Mouse (Mus musculus) liver, postnatal 0 days (tissue): Measurements from ENCODE around the gene Fahd1. TPM values are rescaled to one million over a fixed set of nuclear protein-coding genes. Genes with fewer than 3 reads are reported as not detected.

Experiments used
- ATAC-seq: fragments of 200-750 bp; cut with Nextera tagmentation; 2 replicates; pipeline ENCODE4 v1.8.0; 2017; ENCODE audit warnings: mild to moderate bottlenecking, moderate library complexity
- DNase-seq: peaks from one replicate; pipeline ENCODE4 v3.0.0-alpha.2; 2016
- H3K27ac ChIP-seq: fragments of 300-500 bp; sonication (generic); 2 replicates; pipeline ENCODE4 v1.5.1; 2014; ENCODE audit warnings: antibody characterized with exemption, moderate library complexity, mild to moderate bottlenecking, low read depth
- H3K27me3 ChIP-seq: fragments of 300-500 bp; sonication (generic); 2 replicates; pipeline ENCODE4 v1.6.1; 2014; ENCODE audit warnings: low read length, control low read depth, mixed read lengths; ENCODE audit not compliant: insufficient read depth
- H3K36me3 ChIP-seq: fragments of 300-500 bp; sonication (generic); replicated peaks from 2 replicates; pipeline ENCODE4 v1.6.1; 2014; ENCODE audit warnings: mild to moderate bottlenecking, control low read depth, low read length, moderate library complexity, mixed read lengths; ENCODE audit not compliant: insufficient read depth
- H3K4me1 ChIP-seq: fragments of 300-500 bp; sonication (generic); 2 replicates; pipeline ENCODE4 v1.6.1; 2014; ENCODE audit warnings: antibody characterized with exemption, mild to moderate bottlenecking, control low read depth; ENCODE audit not compliant: insufficient read depth
- H3K4me2 ChIP-seq: fragments of 300-500 bp; sonication (generic); 2 replicates; pipeline ENCODE4 v1.6.1; 2014; ENCODE audit warnings: low read depth, mild to moderate bottlenecking, low read length, moderate library complexity, mixed read lengths
- H3K4me3 ChIP-seq: fragments of 300-500 bp; sonication (generic); 2 replicates; pipeline ENCODE4 v1.5.1; 2014; ENCODE audit warnings: low read depth, low read length
- H3K9ac ChIP-seq: fragments of 300-500 bp; sonication (generic); replicated peaks from 2 replicates; pipeline ENCODE4 v1.6.1; 2014; ENCODE audit warnings: mild to moderate bottlenecking, moderate library complexity
- H3K9me3 ChIP-seq: fragments of 300-500 bp; sonication (generic); 2 replicates; pipeline ENCODE4 v1.6.1; 2016; ENCODE audit warnings: mild to moderate bottlenecking, control low read depth, low read length, mixed read lengths
- CTCF ChIP-seq: sonication (generic); IDR thresholded peaks from 2 replicates; pipeline ENCODE4 v1.5.1; 2016; ENCODE audit warnings: antibody characterized with exemption, low read depth
- EP300 ChIP-seq: IDR thresholded peaks from 2 replicates; pipeline ENCODE4 v1.6.1; 2016; ENCODE audit warnings: antibody characterized with exemption, low read depth, mild to moderate bottlenecking
- WGBS: fragments of 180-500 bp; shearing (Covaris S2); extraction: QIAGEN DNeasy Blood & Tissue Kit; methylation state at CpG from one replicate; pipeline ENCODE4 v1.1.7; 2014; ENCODE audit not compliant: insufficient replicate concordance; 5-methylcytosine and 5-hydroxymethylcytosine counted together
- polyA plus RNA-seq: library from polyadenylated mRNA; unstranded; fragments of >200 nt; fragmentation: Nextera tagmentation; extraction: Ambion mirVana; gene quantifications from 2 replicates; pipeline ENCODE4 v1.2.1, GENCODE M21; 2015

The Fahd1 gene
- polyA plus RNA-seq, 1 experiment from 2014 or later, result 84.9 TPM

GRCm38 (mm10) chr17:24895571-24896240 is 45.5 kb upstream of the Fahd1 start:
- no peak for TF ChIP-seq EP300
- no peak for TF ChIP-seq CTCF
- DNase-seq (no peak), ATAC-seq (no peak)
- 7% methylated on average over 23 of the region's 23 CpGs for WGBS
- Histone ChIP-seq H3K27ac (peak overlapping the region; percentile 76), H3K4me3 (peak overlapping the region; percentile 86), H3K9ac (peak overlapping the region; percentile 89), H3K36me3 (peaks cover 60% of the 10 kb centered on the region), H3K4me1 (peaks cover 23% of the 10 kb centered on the region), H3K9me3 (no peaks in the 10 kb centered on the region), H3K4me2 (peak overlapping the region; percentile 87), H3K27me3 (no peaks in the 10 kb centered on the region)

- Histone ChIP-seq H3K9me3 (no peaks in the 10 kb centered on the region), H3K36me3 (peaks cover 60% of the 10 kb centered on the region), H3K27ac (peak within 1 kb of the TSS; percentile 76), H3K4me2 (peak within 1 kb of the TSS; percentile 87), H3K27me3 (no peaks in the 10 kb centered on the region), H3K9ac (peak within 1 kb of the TSS; percentile 89), H3K4me1 (peaks cover 23% of the 10 kb centered on the region), H3K4me3 (peak within 1 kb of the TSS; percentile 86)
- DNase-seq, result peak; percentile 89
- no peak for TF ChIP-seq CTCF
- no peak for TF ChIP-seq EP300
- under 1% methylated on average over 61 of the region's 62 CpGs for WGBS
- peak; percentile 75 for ATAC-seq
These were observed 44.9 kb upstream of the Fahd1 start, which contains the start of the genes Eme2 and Mrps34 for GRCm38 (mm10) chr17:24894995-24895547. Gene Eme2, minus strand, starts transcription at chr17:24895087. Gene Mrps34, plus strand, starts transcription at chr17:24895116.

- WGBS, result 11% methylated on average over 31 of the region's 31 CpGs
- H3K4me2 ChIP-seq, result peak overlapping the region; percentile 87
- H3K4me3 ChIP-seq, result peak overlapping the region; percentile 86
- H3K9me3 ChIP-seq, result no peaks in the 10 kb centered on the region
- ATAC-seq (peak; percentile 27), DNase-seq (no peak)
- TF ChIP-seq CTCF, result no peak
- no peak for TF ChIP-seq EP300
- H3K27ac ChIP-seq, result peak overlapping the region; percentile 76
- no peaks in the 10 kb centered on the region for H3K27me3 ChIP-seq
- peaks cover 60% of the 10 kb centered on the region for H3K36me3 ChIP-seq
- peak overlapping the region; percentile 89 for H3K9ac ChIP-seq
- peaks cover 23% of the 10 kb centered on the region for H3K4me1 ChIP-seq
These were observed 44.2 kb upstream of the Fahd1 start for GRCm38 (mm10) chr17:24894061-24894994.

GRCm38 (mm10) chr17:24893276-24893675 is 43.1 kb upstream of the Fahd1 start:
- peaks cover 60% of the 10 kb centered on the region for H3K36me3 ChIP-seq

GRCm38 (mm10) chr17:24892785-24893184 is 42.6 kb upstream of the Fahd1 start:
- TF ChIP-seq EP300, result no peak
- TF ChIP-seq CTCF, result no peak
- DNase-seq (no peak), ATAC-seq (no peak)
- peaks cover 60% of the 10 kb centered on the region for H3K36me3 ChIP-seq
- H3K9me3 ChIP-seq, result no peaks in the 10 kb centered on the region
- no peak overlapping the region for H3K4me2 ChIP-seq
- peaks cover 33% of the 10 kb centered on the region for H3K4me1 ChIP-seq
- 87% methylated on average over 12 of the region's 12 CpGs for WGBS
- H3K27ac ChIP-seq, result no peak overlapping the region
- no peaks in the 10 kb centered on the region for H3K27me3 ChIP-seq
- no peak overlapping the region for H3K4me3 ChIP-seq
- no peak overlapping the region for H3K9ac ChIP-seq

More at GRCm38 (mm10) chr17:24893276-24893675, 43.1 kb upstream of the Fahd1 start:
- Histone ChIP-seq H3K4me1 (peaks cover 29% of the 10 kb centered on the region), H3K27me3 (no peaks in the 10 kb centered on the region), H3K4me3 (no peak overlapping the region), H3K4me2 (peak overlapping the region; percentile 87), H3K9ac (no peak overlapping the region; the same call in 1 of the 2 replicates), H3K27ac (no peak overlapping the region), H3K9me3 (no peaks in the 10 kb centered on the region)
- DNase-seq (no peak), ATAC-seq (no peak)
- no peak for TF ChIP-seq CTCF
- TF ChIP-seq EP300, result no peak
- 94% methylated on average over 2 of the region's 2 CpGs for WGBS

GRCm38 (mm10) chr17:24891321-24891720 is 41.2 kb upstream of the Fahd1 start:
- Histone ChIP-seq H3K4me3 (no peak overlapping the region), H3K4me1 (peaks cover 30% of the 10 kb centered on the region)

More at GRCm38 (mm10) chr17:24891321-24891720, 41.2 kb upstream of the Fahd1 start:
- 85% methylated on average over 13 of the region's 13 CpGs for WGBS
- TF ChIP-seq EP300, result no peak
- TF ChIP-seq CTCF, result no peak
- no peak overlapping the region for H3K9ac ChIP-seq
- H3K9me3 ChIP-seq, result no peaks in the 10 kb centered on the region
- no peaks in the 10 kb centered on the region for H3K27me3 ChIP-seq
- H3K36me3 ChIP-seq, result peaks cover 58% of the 10 kb centered on the region
- no peak overlapping the region for H3K27ac ChIP-seq
- DNase-seq, result no peak
- ATAC-seq, result no peak
- H3K4me2 ChIP-seq, result no peak overlapping the region
